Mouse (Mus musculus) thymus, adult 18-20 months (tissue): ENCODE data around the gene 5031410I06Rik.
"Not testable (repeated sequence)": the region's sequence is repeated elsewhere in the genome, so short reads cannot be mapped to it uniquely, and the experiment has no call there.

Experiments
- DNase-seq, 2 experiments: peaks; one replicate each; pipeline ENCODE4 v3.0.0; 2022; ENCODE audit warnings: mixed read lengths in 2 of 2

Gene 5031410I06Rik

DNA sequence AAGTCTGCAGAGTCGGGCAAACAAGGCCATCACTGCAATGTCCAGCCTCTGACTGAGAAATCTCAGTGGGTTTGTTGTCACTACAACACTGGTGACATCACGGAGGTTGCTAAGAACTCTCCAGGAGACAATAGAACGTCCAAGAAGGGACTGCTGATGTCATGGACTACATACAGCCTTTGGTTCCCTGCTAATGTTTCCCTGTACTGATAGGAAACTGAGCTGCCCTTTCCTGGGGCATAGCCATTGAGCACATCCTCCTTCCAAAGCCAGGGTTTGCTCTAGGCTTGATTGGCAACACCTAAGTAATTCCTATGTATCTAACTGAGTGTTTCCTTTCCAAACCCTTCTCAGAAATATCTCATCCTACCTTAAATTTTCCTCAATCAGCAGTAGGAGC, at the start of gene 5031410I06Rik:
Gene 5031410I06Rik, minus strand, starts transcription at position 101 of the 400 bp plus-strand sequence.
- DNase-seq: not testable (repeated sequence)

DNA sequence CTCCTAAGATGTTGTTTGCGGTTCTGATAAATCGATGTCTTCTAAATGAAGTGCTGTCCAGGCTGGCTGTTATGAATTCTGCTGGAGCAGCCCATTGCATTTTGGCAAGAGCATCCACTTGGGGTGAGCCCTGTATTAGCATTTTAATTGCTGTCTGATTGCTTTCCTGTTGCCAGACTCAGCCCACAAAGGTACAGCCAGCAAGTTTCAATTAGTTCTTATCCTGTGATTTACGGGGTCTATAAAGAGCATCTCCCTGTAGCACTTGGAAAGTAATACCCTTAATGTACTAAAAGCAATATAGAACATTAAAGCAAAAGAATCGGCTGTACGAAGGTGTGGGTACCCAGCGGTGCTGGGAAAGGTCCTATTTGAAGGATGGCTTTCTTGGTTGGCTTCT, 37.7 kb upstream of the 5031410I06Rik start:
- no peak for DNase-seq

- not testable (repeated sequence) for DNase-seq
These were observed 16.2 kb upstream of the 5031410I06Rik start, which contains the start of gene Gm10220 for GRCm38 (mm10) chr5:26121321-26121720. Gene Gm10220 (minus strand): TSS chr5:26121421.

DNA sequence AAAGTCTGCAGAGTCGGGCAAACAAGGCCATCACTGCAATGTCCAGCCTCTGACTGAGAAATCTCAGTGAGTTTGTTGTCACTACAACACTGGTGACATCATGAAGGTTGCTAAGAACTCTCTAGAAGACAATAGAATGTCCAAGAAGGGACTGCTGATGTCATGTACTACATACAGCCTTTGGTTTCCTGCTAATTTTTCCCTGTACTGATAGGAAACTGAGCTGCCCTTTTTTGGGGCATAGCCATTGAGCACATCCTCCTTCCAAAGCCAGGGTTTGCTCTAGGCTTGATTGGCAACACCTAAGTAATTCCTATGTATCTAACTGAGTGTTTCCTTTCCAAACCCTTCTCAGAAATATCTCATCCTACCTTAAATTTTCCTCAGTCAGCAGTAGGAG, 16.0 kb downstream of the 5031410I06Rik start, which contains the start of gene Gm10471:
Gene Gm10471, minus strand, starts transcription at position 101 of the 400 bp plus-strand sequence.
- not testable (repeated sequence) for DNase-seq

DNA sequence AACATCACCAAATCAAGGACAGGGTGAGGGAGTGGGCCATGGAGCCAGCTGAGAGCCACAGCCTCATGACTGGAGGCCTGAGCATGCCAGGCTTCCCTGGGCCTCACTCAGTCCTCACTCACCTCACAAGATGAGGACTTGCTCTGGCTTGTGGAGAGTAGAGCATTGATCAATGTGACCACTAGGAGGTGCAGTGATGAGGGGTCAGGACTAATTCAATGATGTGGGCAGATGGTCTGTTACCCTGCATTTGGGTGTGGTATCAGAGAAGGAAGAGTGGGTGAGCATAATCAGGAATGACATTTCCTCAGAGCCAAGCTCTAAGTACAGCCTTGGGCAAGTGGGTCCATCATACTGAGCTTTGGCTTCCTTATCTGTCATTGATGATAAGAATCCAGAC, 26.1 kb downstream of the 5031410I06Rik start:
- not testable (repeated sequence) for DNase-seq

GRCm38 (mm10) chr5:26070716-26071115, 34.4 kb downstream of the 5031410I06Rik start:
- no peak for DNase-seq

DNA sequence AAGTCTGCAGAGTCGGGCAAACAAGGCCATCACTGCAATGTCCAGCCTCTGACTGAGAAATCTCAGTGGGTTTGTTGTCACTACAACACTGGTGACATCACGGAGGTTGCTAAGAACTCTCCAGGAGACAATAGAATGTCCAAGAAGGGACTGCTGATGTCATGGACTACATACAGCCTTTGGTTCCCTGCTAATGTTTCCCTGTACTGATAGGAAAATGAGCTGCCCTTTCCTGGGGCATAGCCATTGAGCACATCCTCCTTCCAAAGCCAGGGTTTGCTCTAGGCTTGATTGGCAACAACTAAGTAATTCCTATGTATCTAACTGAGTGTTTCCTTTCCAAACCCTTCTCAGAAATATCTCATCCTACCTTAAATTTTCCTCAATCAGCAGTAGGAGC, 46.7 kb downstream of the 5031410I06Rik start, which contains the start of gene Gm7347:
Gene Gm7347, minus strand, starts transcription at position 101 of the 400 bp plus-strand sequence.
- not testable (repeated sequence) for DNase-seq
